Mouse (Mus musculus): ENCODE data around the gene Artn. TPM values are rescaled to one million over a fixed set of nuclear protein-coding genes. Genes with fewer than 3 reads are reported as not detected.
A peak's percentile ranks its signal among the peaks of the same experiment; 100 is the strongest.

Artn gene
- not detected in 2 replicates for total RNA-seq (2015)
- not detected in 2 replicates for total RNA-seq (2017)

GRCm38 (mm10) chr4:117929391-117929881 is at the start of gene Artn:
Gene Artn (minus strand): TSS chr4:117929763.
- ATAC-seq (ENCODE audit: poor library complexity, severe bottlenecking): no peak

GRCm38 (mm10) chr4:117979181-117979580 is 49.6 kb upstream of the Artn start:
- no peak for ATAC-seq (ENCODE audit: poor library complexity, severe bottlenecking)

GRCm38 (mm10) chr4:117978282-117978681 is 48.7 kb upstream of the Artn start:
- no peak for ATAC-seq (ENCODE audit: poor library complexity, severe bottlenecking)

GRCm38 (mm10) chr4:117977841-117978240 is 48.3 kb upstream of the Artn start:
- ATAC-seq (ENCODE audit: poor library complexity, severe bottlenecking): no peak

- no peak for ATAC-seq (ENCODE audit: poor library complexity, severe bottlenecking)
Measured at GRCm38 (mm10) chr4:117977371-117977770, 47.8 kb upstream of the Artn start.

GRCm38 (mm10) chr4:117975820-117976219 is 46.3 kb upstream of the Artn start:
- no peak for ATAC-seq (ENCODE audit: poor library complexity, severe bottlenecking)

GRCm38 (mm10) chr4:117974719-117975118 is 45.2 kb upstream of the Artn start:
- ATAC-seq (ENCODE audit: poor library complexity, severe bottlenecking): no peak

GRCm38 (mm10) chr4:117972999-117973398 is 43.4 kb upstream of the Artn start:
- no peak for ATAC-seq (ENCODE audit: poor library complexity, severe bottlenecking)

- no peak for ATAC-seq (ENCODE audit: poor library complexity, severe bottlenecking)
Measured at GRCm38 (mm10) chr4:117964346-117965025, 34.9 kb upstream of the Artn start.

GRCm38 (mm10) chr4:117957492-117957891 is 27.9 kb upstream of the Artn start:
- no peak for ATAC-seq (ENCODE audit: poor library complexity, severe bottlenecking)

- no peak for ATAC-seq (ENCODE audit: poor library complexity, severe bottlenecking)
Measured at GRCm38 (mm10) chr4:117947493-117947892, 17.9 kb upstream of the Artn start.

- ATAC-seq (ENCODE audit: poor library complexity, severe bottlenecking): no peak
Measured at GRCm38 (mm10) chr4:117946639-117947305, 17.2 kb upstream of the Artn start.

GRCm38 (mm10) chr4:117943317-117943716 is 13.8 kb upstream of the Artn start:
- ATAC-seq (ENCODE audit: poor library complexity, severe bottlenecking): no peak

GRCm38 (mm10) chr4:117936964-117937363 is 7.4 kb upstream of the Artn start:
- no peak for ATAC-seq (ENCODE audit: poor library complexity, severe bottlenecking)

- no peak for ATAC-seq (ENCODE audit: poor library complexity, severe bottlenecking)
Measured at GRCm38 (mm10) chr4:117934081-117934480, 4.5 kb upstream of the Artn start.

- ATAC-seq (ENCODE audit: poor library complexity, severe bottlenecking): no peak
Measured at GRCm38 (mm10) chr4:117933248-117933647, 3.7 kb upstream of the Artn start.

GRCm38 (mm10) chr4:117928699-117929241 is 793 bp downstream of the Artn start:
- ATAC-seq (ENCODE audit: poor library complexity, severe bottlenecking): peak; percentile 61

GRCm38 (mm10) chr4:117928234-117928633 is 1.3 kb downstream of the Artn start:
- ATAC-seq (ENCODE audit: poor library complexity, severe bottlenecking): no peak

GRCm38 (mm10) chr4:117926545-117927482 is 2.7 kb downstream of the Artn start:
- ATAC-seq (ENCODE audit: poor library complexity, severe bottlenecking): peak; percentile 39; the same call in 1 of the 2 replicates

- ATAC-seq (ENCODE audit: poor library complexity, severe bottlenecking): no peak
Measured at GRCm38 (mm10) chr4:117924916-117925315, 4.6 kb downstream of the Artn start.

- ATAC-seq (ENCODE audit: poor library complexity, severe bottlenecking): no peak
Measured at GRCm38 (mm10) chr4:117923450-117923849, 6.1 kb downstream of the Artn start.

Measured in megakaryocyte, adult 5-6 weeks (primary cell).